Mouse (Mus musculus) urinary bladder, postnatal 25 days (tissue): Measurements from ENCODE around the gene Opa1.

Experiments
- DNase-seq: peaks from one replicate; pipeline ENCODE4 v3.0.0; 2022; ENCODE audit warnings: low spot score

The Opa1 gene

GRCm38 (mm10) chr16:29579167-29579786, at the start of gene Opa1:
Gene Opa1 (plus strand): TSS chr16:29579334.
- DNase-seq: peak; percentile 98

GRCm38 (mm10) chr16:29533641-29534040, 45.5 kb upstream of the Opa1 start:
- DNase-seq: no peak

- DNase-seq: no peak
These were observed 43.3 kb upstream of the Opa1 start for GRCm38 (mm10) chr16:29535866-29536265.

- DNase-seq: no peak
These were observed 42.5 kb upstream of the Opa1 start for GRCm38 (mm10) chr16:29536411-29537204.

GRCm38 (mm10) chr16:29539906-29540305, 39.2 kb upstream of the Opa1 start:
- DNase-seq: no peak

- DNase-seq: no peak
These were observed 37.9 kb upstream of the Opa1 start for GRCm38 (mm10) chr16:29541261-29541683.

- DNase-seq: no peak
These were observed 34.3 kb upstream of the Opa1 start, which contains the start of gene Atp13a4 for GRCm38 (mm10) chr16:29544829-29545228. Gene Atp13a4 (minus strand): TSS chr16:29544864.

- DNase-seq: no peak
These were observed 19.5 kb upstream of the Opa1 start for GRCm38 (mm10) chr16:29559667-29560066.

GRCm38 (mm10) chr16:29560454-29560853, 18.7 kb upstream of the Opa1 start:
- DNase-seq: no peak

- peak; percentile 40 for DNase-seq
These were observed 18.3 kb upstream of the Opa1 start for GRCm38 (mm10) chr16:29560869-29561268.

GRCm38 (mm10) chr16:29574013-29574412, 5.1 kb upstream of the Opa1 start:
- no peak for DNase-seq

- DNase-seq: no peak
These were observed 3.5 kb upstream of the Opa1 start for GRCm38 (mm10) chr16:29575620-29576019.

GRCm38 (mm10) chr16:29579787-29580176, 648 bp downstream of the Opa1 start:
- DNase-seq: no peak

- no peak for DNase-seq
These were observed 13.0 kb downstream of the Opa1 start for GRCm38 (mm10) chr16:29592171-29592570.

- no peak for DNase-seq
These were observed 18.0 kb downstream of the Opa1 start for GRCm38 (mm10) chr16:29597122-29597521.

GRCm38 (mm10) chr16:29605546-29605945, 26.4 kb downstream of the Opa1 start:
- DNase-seq: no peak

- no peak for DNase-seq
These were observed 28.0 kb downstream of the Opa1 start for GRCm38 (mm10) chr16:29607131-29607530.

GRCm38 (mm10) chr16:29614762-29615161, 35.6 kb downstream of the Opa1 start:
- DNase-seq: no peak

- no peak for DNase-seq
These were observed 49.9 kb downstream of the Opa1 start for GRCm38 (mm10) chr16:29629053-29629452.

- no peak for DNase-seq
These were observed 56.6 kb downstream of the Opa1 start for GRCm38 (mm10) chr16:29635780-29636179.

GRCm38 (mm10) chr16:29642376-29642775, 63.2 kb downstream of the Opa1 start:
- no peak for DNase-seq

GRCm38 (mm10) chr16:29644871-29645270, 65.7 kb downstream of the Opa1 start:
- DNase-seq: no peak

- no peak for DNase-seq
These were observed 67.1 kb downstream of the Opa1 start for GRCm38 (mm10) chr16:29646202-29646601.
